Mouse (Mus musculus): ENCODE data around the gene Inpp4b.

DNA sequence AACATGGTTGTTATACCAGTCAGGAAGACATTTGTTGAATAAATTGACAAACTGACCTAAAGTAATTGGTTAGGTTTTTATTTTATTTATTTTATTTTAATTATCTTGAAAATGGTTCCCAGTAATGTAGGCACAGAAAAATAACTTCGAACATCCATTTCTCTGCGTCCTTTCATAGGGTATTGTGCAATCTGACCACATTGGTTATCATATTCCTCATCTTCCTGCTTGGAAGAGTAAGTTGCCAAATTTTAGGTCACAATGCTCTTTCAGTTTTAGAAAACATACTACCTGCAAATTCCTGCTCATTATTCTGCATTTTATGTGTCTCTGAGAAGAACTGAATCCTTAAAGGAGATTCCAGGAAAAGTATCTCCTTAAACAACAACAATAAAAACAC is 505.6 kb downstream of the Inpp4b start:
- no peak for TF ChIP-seq POLR2A (IDR thresholded peaks at IDR 0.05; ENCODE audit: borderline replicate concordance, low read depth, low read length)
- TF ChIP-seq CTCF (IDR thresholded peaks at IDR 0.05; ENCODE audit: low read depth, low read length), result no peak

Measured in bone marrow macrophage, adult 2 months (primary cell).